Mouse (Mus musculus): ENCODE results near the gene Klhl26.

The Klhl26 gene

GRCm38 (mm10) chr8:70440246-70440645, 36.5 kb downstream of the Klhl26 start:
- no peak for DNase-seq

GRCm38 (mm10) chr8:70439848-70440179, 37.0 kb downstream of the Klhl26 start:
- no peak for DNase-seq

- DNase-seq = peak; percentile 98
Measured at GRCm38 (mm10) chr8:70439055-70439847, 37.5 kb downstream of the Klhl26 start, which contains the start of gene Crtc1. Gene Crtc1 (minus strand): TSS chr8:70439579.

- no peak for DNase-seq
Measured at GRCm38 (mm10) chr8:70438423-70438822, 38.3 kb downstream of the Klhl26 start.

GRCm38 (mm10) chr8:70435156-70435555, 41.6 kb downstream of the Klhl26 start:
- DNase-seq = no peak

GRCm38 (mm10) chr8:70432991-70433536, 43.7 kb downstream of the Klhl26 start:
- DNase-seq = peak; percentile 16

- peak; percentile 32 for DNase-seq
Measured at GRCm38 (mm10) chr8:70431213-70431612, 45.6 kb downstream of the Klhl26 start.

GRCm38 (mm10) chr8:70426300-70426907, 50.4 kb downstream of the Klhl26 start:
- DNase-seq = no peak

GRCm38 (mm10) chr8:70422722-70423121, 54.0 kb downstream of the Klhl26 start:
- DNase-seq = no peak

- no peak for DNase-seq
Measured at GRCm38 (mm10) chr8:70421349-70422104, 55.2 kb downstream of the Klhl26 start.

- DNase-seq = no peak
Measured at GRCm38 (mm10) chr8:70419879-70420643, 56.7 kb downstream of the Klhl26 start.

- DNase-seq = peak; percentile 79
Measured at GRCm38 (mm10) chr8:70418954-70419353, 57.8 kb downstream of the Klhl26 start.

- DNase-seq = no peak
Measured at GRCm38 (mm10) chr8:70417914-70418313, 58.9 kb downstream of the Klhl26 start.

- DNase-seq = no peak
Measured at GRCm38 (mm10) chr8:70416941-70417340, 59.8 kb downstream of the Klhl26 start.

GRCm38 (mm10) chr8:70415540-70416451, 61.0 kb downstream of the Klhl26 start:
- DNase-seq = peak; percentile 50

GRCm38 (mm10) chr8:70414310-70414946, 62.3 kb downstream of the Klhl26 start:
- no peak for DNase-seq

- DNase-seq = no peak
Measured at GRCm38 (mm10) chr8:70410281-70410680, 66.5 kb downstream of the Klhl26 start.

- DNase-seq = peak; percentile 70
Measured at GRCm38 (mm10) chr8:70409455-70409871, 67.3 kb downstream of the Klhl26 start.

- DNase-seq = no peak
Measured at GRCm38 (mm10) chr8:70409019-70409418, 67.7 kb downstream of the Klhl26 start.

GRCm38 (mm10) chr8:70408301-70408700, 68.5 kb downstream of the Klhl26 start:
- DNase-seq = peak; percentile 23

All from lung, postnatal 10 days (tissue).